Mouse (Mus musculus) heart, embryonic 11.5 days (tissue): ENCODE data around the gene Dclk1. TPM values are rescaled to one million over a fixed set of nuclear protein-coding genes. Genes with fewer than 3 reads are reported as not detected.

ENCODE experiments used
- ATAC-seq: fragments of 200-750 bp; cut with Nextera tagmentation; replicated peaks from 2 replicates; pipeline ENCODE4 v1.8.0; 2017; ENCODE audit warnings: moderate library complexity; ENCODE audit not compliant: insufficient number of reproducible peaks, low FRiP score, low TSS enrichment
- H3K27ac ChIP-seq: fragments of 300-500 bp; sonication (generic); 2 replicates; pipeline ENCODE4 v1.5.1; 2014; ENCODE audit warnings: mild to moderate bottlenecking, low read depth, low read length
- H3K27me3 ChIP-seq: fragments of 300-500 bp; sonication (generic); 2 replicates; pipeline ENCODE4 v1.6.1; 2014; ENCODE audit warnings: mild to moderate bottlenecking, low read length, mixed read lengths; ENCODE audit not compliant: control insufficient read depth, insufficient read depth
- H3K36me3 ChIP-seq: fragments of 300-500 bp; sonication (generic); 2 replicates; pipeline ENCODE4 v1.6.1; 2014; ENCODE audit warnings: mild to moderate bottlenecking, low read length, moderate library complexity, mixed read lengths; ENCODE audit not compliant: control insufficient read depth, insufficient read depth
- H3K4me1 ChIP-seq: fragments of 300-500 bp; sonication (generic); 2 replicates; pipeline ENCODE4 v1.6.1; 2014; ENCODE audit warnings: low read length; ENCODE audit not compliant: control insufficient read depth, insufficient read depth
- H3K4me2 ChIP-seq: fragments of 300-500 bp; sonication (generic); 2 replicates; pipeline ENCODE4 v1.6.1; 2014; ENCODE audit warnings: mild to moderate bottlenecking, moderate library complexity
- H3K4me3 ChIP-seq: fragments of 300-500 bp; sonication (generic); 2 replicates; pipeline ENCODE4 v1.5.1; 2014; ENCODE audit warnings: low read depth, low read length
- H3K9ac ChIP-seq: fragments of 300-500 bp; sonication (generic); 2 replicates; pipeline ENCODE4 v1.6.1; 2014; ENCODE audit warnings: mild to moderate bottlenecking, low read depth, low read length, moderate library complexity
- H3K9me3 ChIP-seq: fragments of 300-500 bp; sonication (generic); replicated peaks from 2 replicates; pipeline ENCODE4 v1.6.1; 2016; ENCODE audit warnings: low read length; ENCODE audit not compliant: control insufficient read depth
- WGBS: fragments of 180-500 bp; shearing (Covaris S2); extraction: QIAGEN DNeasy Blood & Tissue Kit; methylation state at CpG from one replicate; pipeline ENCODE4 v1.1.7; 2014; ENCODE audit not compliant: insufficient replicate concordance; 5-methylcytosine and 5-hydroxymethylcytosine counted together
- polyA plus RNA-seq: library from polyadenylated mRNA; unstranded; fragments of >200 nt; fragmentation: Nextera tagmentation; extraction: Ambion mirVana; gene quantifications from 2 replicates; pipeline ENCODE4 v1.2.1, GENCODE M21; 2014

The Dclk1 gene
- polyA plus RNA-seq, 1 experiment from 2014 or later, result 4.7 TPM

- Histone ChIP-seq H3K4me1 (no peaks in the 10 kb centered on the region), H3K9me3 (no peaks in the 10 kb centered on the region), H3K27ac (no peak overlapping the region), H3K27me3 (no peaks in the 10 kb centered on the region), H3K4me2 (no peak overlapping the region), H3K4me3 (no peak overlapping the region), H3K9ac (no peak overlapping the region), H3K36me3 (no peaks in the 10 kb centered on the region)
- WGBS, result 84% methylated on average over 4 of the region's 4 CpGs
- no peak for ATAC-seq
These were observed 46.6 kb downstream of the Dclk1 start for GRCm38 (mm10) chr3:55288726-55289125.

GRCm38 (mm10) chr3:55291964-55292363 is 49.8 kb downstream of the Dclk1 start:
- no peaks in the 10 kb centered on the region for H3K27me3 ChIP-seq
- H3K4me1 ChIP-seq, result no peaks in the 10 kb centered on the region
- H3K4me3 ChIP-seq, result no peak overlapping the region
- no peak overlapping the region for H3K9ac ChIP-seq
- H3K27ac ChIP-seq, result no peak overlapping the region
- WGBS, result 81% methylated on average over 4 of the region's 4 CpGs
- no peaks in the 10 kb centered on the region for H3K36me3 ChIP-seq
- H3K4me2 ChIP-seq, result no peak overlapping the region
- no peaks in the 10 kb centered on the region for H3K9me3 ChIP-seq
- no peak for ATAC-seq

DNA sequence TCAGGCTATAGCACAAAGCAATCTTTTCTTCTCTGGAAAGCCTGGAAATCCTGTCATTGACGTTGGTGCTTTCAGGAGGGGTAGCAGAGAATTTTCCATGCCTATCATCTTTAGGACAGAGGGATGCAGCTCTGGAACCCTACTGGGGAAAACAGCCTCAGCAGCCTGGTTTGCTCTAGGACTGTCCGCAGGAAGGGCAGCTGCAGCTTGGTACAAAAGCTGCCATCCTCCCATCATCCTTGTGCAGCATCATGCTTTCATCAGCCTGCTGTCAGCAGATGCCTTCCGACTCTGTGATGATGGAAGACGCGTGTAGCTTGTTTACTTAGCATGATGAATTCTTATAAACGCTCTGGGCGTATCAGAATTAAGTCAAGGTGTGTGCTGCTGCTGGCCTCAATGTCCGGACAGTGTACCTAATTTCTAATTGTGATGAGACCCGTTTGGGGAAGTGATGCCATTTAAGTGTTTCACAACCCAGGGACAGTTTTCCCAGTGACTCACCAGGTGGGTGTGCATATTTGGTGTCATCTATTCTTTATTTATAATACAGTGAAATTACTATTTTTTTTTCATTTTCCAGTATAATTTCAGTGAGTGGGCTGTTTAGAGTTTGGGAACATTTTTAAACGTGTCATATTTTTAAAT is 50.7 kb downstream of the Dclk1 start:
- no peaks in the 10 kb centered on the region for H3K27me3 ChIP-seq
- H3K9ac ChIP-seq, result no peak overlapping the region
- H3K4me1 ChIP-seq, result no peaks in the 10 kb centered on the region
- ATAC-seq, result no peak
- H3K27ac ChIP-seq, result no peak overlapping the region
- no peaks in the 10 kb centered on the region for H3K36me3 ChIP-seq
- no peak overlapping the region for H3K4me3 ChIP-seq
- no peak overlapping the region for H3K4me2 ChIP-seq
- 76% methylated on average over 10 of the region's 10 CpGs for WGBS
- no peaks in the 10 kb centered on the region for H3K9me3 ChIP-seq

GRCm38 (mm10) chr3:55305653-55306052 is 63.5 kb downstream of the Dclk1 start:
- Histone ChIP-seq H3K9me3 (no peaks in the 10 kb centered on the region), H3K4me1 (no peaks in the 10 kb centered on the region), H3K4me3 (no peak overlapping the region), H3K4me2 (no peak overlapping the region), H3K9ac (no peak overlapping the region), H3K27ac (no peak overlapping the region), H3K36me3 (no peaks in the 10 kb centered on the region), H3K27me3 (no peaks in the 10 kb centered on the region)
- no peak for ATAC-seq

DNA sequence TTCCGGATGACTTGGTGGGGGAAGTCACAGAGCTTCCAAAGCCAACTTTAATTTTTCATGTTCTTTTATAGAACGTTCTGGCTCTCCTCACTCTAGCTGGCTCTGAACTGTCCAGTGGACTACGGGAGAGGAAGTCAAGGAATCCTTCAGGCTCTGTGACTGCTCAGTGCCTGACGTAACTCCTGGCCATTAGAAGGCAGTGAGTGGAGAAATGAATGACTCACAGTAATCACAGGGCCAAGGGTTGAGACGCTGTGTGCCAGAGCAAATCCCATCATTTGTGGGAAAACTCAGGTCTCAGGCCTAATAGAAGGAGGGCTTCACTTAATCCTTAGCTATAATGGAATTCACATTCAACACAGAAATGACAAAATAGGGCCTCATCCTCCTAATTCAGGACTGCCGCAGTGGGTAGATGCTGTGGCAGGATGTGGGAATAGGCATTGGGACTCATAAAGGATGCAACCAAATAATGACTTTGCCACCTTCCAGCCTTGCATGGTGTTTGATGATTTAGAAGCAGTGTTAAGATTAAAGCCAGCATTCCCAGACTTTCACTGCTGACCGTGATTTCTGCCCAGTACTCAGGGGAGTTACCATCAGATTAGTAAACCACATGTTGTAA is 65.5 kb downstream of the Dclk1 start:
- no peak overlapping the region for H3K9ac ChIP-seq
- ATAC-seq, result no peak
- H3K27me3 ChIP-seq, result no peaks in the 10 kb centered on the region
- no peak overlapping the region for H3K4me3 ChIP-seq
- 66% methylated on average over 7 of the region's 7 CpGs for WGBS
- H3K36me3 ChIP-seq, result no peaks in the 10 kb centered on the region
- H3K9me3 ChIP-seq, result no peaks in the 10 kb centered on the region
- H3K4me1 ChIP-seq, result no peaks in the 10 kb centered on the region
- H3K27ac ChIP-seq, result no peak overlapping the region
- H3K4me2 ChIP-seq, result no peak overlapping the region

DNA sequence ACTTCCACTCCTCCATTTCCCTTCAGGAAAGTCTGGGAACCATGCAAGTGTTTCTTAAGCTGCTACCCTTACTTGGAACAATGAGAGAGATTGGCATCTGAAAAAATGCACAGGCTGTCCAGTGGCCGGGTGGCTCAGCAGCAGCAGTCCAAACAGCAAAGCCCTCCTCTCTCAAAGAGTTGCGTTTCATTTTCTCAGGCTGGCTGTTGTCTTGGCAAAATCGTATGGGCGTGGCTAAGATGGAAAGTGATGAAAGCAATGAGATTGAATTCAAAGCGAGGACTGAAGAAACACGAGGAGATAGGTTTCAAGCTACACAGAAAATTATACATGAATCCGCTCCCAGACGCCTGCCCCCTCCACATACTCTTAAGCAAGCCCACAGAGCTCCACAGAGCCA is 67.8 kb downstream of the Dclk1 start:
- Histone ChIP-seq H3K36me3 (no peaks in the 10 kb centered on the region), H3K9ac (no peak overlapping the region), H3K27ac (no peak overlapping the region), H3K4me3 (no peak overlapping the region), H3K27me3 (no peaks in the 10 kb centered on the region), H3K4me2 (no peak overlapping the region), H3K4me1 (no peaks in the 10 kb centered on the region), H3K9me3 (no peaks in the 10 kb centered on the region)
- ATAC-seq, result no peak
- 62% methylated on average over 8 of the region's 8 CpGs for WGBS

GRCm38 (mm10) chr3:55315827-55316226 is 73.7 kb downstream of the Dclk1 start:
- no peaks in the 10 kb centered on the region for H3K4me1 ChIP-seq
- ATAC-seq, result no peak
- H3K9me3 ChIP-seq, result no peaks in the 10 kb centered on the region
- no peak overlapping the region for H3K4me3 ChIP-seq
- no peak overlapping the region for H3K4me2 ChIP-seq
- H3K27ac ChIP-seq, result no peak overlapping the region
- no peaks in the 10 kb centered on the region for H3K27me3 ChIP-seq
- no peak overlapping the region for H3K9ac ChIP-seq
- no peaks in the 10 kb centered on the region for H3K36me3 ChIP-seq
- 76% methylated on average over 8 of the region's 8 CpGs for WGBS

DNA sequence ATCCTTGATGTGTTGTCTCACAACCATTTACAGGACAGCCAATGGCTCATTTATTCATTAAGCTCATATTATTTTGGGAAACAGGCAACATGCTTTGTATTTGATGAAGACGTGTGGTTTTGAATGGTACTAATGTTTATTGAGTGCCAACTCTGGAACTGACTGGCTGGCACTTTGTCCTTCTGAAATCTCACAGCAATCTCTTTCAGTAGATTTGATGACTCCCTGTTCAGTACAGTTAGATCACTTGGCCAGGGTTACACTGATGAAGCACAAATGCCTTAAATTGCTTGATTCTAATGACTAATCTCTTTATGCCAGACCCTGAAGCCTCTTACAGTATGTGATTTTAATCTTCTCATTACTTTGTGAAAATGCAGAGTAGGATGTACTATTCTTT is 75.9 kb downstream of the Dclk1 start:
- Histone ChIP-seq H3K9me3 (no peaks in the 10 kb centered on the region), H3K27me3 (no peaks in the 10 kb centered on the region), H3K27ac (no peak overlapping the region), H3K4me1 (no peaks in the 10 kb centered on the region), H3K4me3 (no peak overlapping the region), H3K36me3 (no peaks in the 10 kb centered on the region), H3K9ac (no peak overlapping the region), H3K4me2 (no peak overlapping the region)
- 81% methylated on average over 1 of the region's 1 CpGs for WGBS
- ATAC-seq, result no peak

GRCm38 (mm10) chr3:55320572-55320971 is 78.4 kb downstream of the Dclk1 start:
- no peak for ATAC-seq
- WGBS, result 84% methylated on average over 3 of the region's 3 CpGs
- no peak overlapping the region for H3K4me2 ChIP-seq
- H3K9ac ChIP-seq, result no peak overlapping the region
- H3K27me3 ChIP-seq, result no peaks in the 10 kb centered on the region
- H3K4me1 ChIP-seq, result no peaks in the 10 kb centered on the region
- H3K27ac ChIP-seq, result no peak overlapping the region
- no peaks in the 10 kb centered on the region for H3K36me3 ChIP-seq
- H3K9me3 ChIP-seq, result no peaks in the 10 kb centered on the region
- H3K4me3 ChIP-seq, result no peak overlapping the region
